Mouse (Mus musculus) forelimb bud, embryonic 11.5 days (tissue): ENCODE results near the gene Cetn4.

ENCODE experiments used
- DNase-seq: peaks from one replicate; pipeline ENCODE4 v3.0.0-alpha.2; 2012; ENCODE audit warnings: low read depth, low spot score

Cetn4 gene

GRCm38 (mm10) chr3:37302685-37303084 is 9.8 kb downstream of the Cetn4 start:
- peak; percentile 59 for DNase-seq

- no peak for DNase-seq
These were observed 13.0 kb downstream of the Cetn4 start for GRCm38 (mm10) chr3:37299470-37299869.

GRCm38 (mm10) chr3:37292654-37293053 is 19.9 kb downstream of the Cetn4 start:
- DNase-seq: no peak

- no peak for DNase-seq
These were observed 20.6 kb downstream of the Cetn4 start for GRCm38 (mm10) chr3:37291929-37292328.

- no peak for DNase-seq
These were observed 21.5 kb downstream of the Cetn4 start for GRCm38 (mm10) chr3:37290881-37291541.

GRCm38 (mm10) chr3:37289237-37289636 is 23.3 kb downstream of the Cetn4 start:
- DNase-seq: no peak

GRCm38 (mm10) chr3:37283234-37283633 is 29.3 kb downstream of the Cetn4 start:
- no peak for DNase-seq

GRCm38 (mm10) chr3:37282299-37282922 is 30.1 kb downstream of the Cetn4 start:
- no peak for DNase-seq

- DNase-seq: no peak
These were observed 31.6 kb downstream of the Cetn4 start for GRCm38 (mm10) chr3:37280871-37281270.

GRCm38 (mm10) chr3:37280221-37280620 is 32.3 kb downstream of the Cetn4 start:
- DNase-seq: no peak

- no peak for DNase-seq
These were observed 37.8 kb downstream of the Cetn4 start for GRCm38 (mm10) chr3:37274661-37275060.

GRCm38 (mm10) chr3:37273092-37273491 is 39.4 kb downstream of the Cetn4 start:
- no peak for DNase-seq

GRCm38 (mm10) chr3:37271209-37271608 is 41.3 kb downstream of the Cetn4 start:
- DNase-seq: peak; percentile 42

GRCm38 (mm10) chr3:37269926-37270325 is 42.6 kb downstream of the Cetn4 start:
- DNase-seq: no peak

GRCm38 (mm10) chr3:37268338-37268737 is 44.2 kb downstream of the Cetn4 start:
- DNase-seq: no peak

GRCm38 (mm10) chr3:37259331-37259999 is 53.0 kb downstream of the Cetn4 start:
- no peak for DNase-seq

GRCm38 (mm10) chr3:37257776-37258175 is 54.7 kb downstream of the Cetn4 start:
- no peak for DNase-seq
